Mouse (Mus musculus) subcutaneous adipose tissue, adult 2 months (tissue): Measurements from ENCODE around the gene Relb. TPM values are rescaled to one million over a fixed set of nuclear protein-coding genes. Genes with fewer than 3 reads are reported as not detected.

Experiments used
- polyA plus RNA-seq: library from polyadenylated mRNA; depleted of rRNA; stranded (reverse); fragments of >200 nt; gene quantifications from 2 replicates; pipeline ENCODE4 v1.2.3, GENCODE M21; 2012; ENCODE audit warnings: low replicate concordance; rRNA removed

Relb gene
- 28.9 TPM in 2 replicates for polyA plus RNA-seq

DNA sequence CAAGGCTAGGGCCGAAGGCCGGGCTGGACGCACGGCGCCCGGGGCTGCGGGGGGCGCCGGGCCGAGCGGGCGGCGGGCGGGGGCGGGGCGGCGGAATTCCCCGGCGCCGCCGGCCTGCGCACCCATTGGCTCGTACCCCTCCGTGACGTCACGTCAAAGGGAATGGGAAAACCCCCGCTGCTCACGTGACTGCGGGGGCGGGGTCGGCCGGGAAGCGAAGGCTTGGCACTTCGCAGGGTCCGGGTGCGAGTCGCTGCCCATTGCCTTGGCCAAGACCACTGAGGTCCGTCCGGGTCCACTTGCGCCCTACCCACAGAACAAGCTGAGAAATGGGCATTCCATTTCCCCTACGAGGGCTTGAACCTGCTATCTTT is at the start of gene Relb:
Gene Relb (minus strand): TSS at position 78 of the 374 bp plus-strand sequence.

GRCm38 (mm10) chr7:19677872-19678271 is 48.6 kb upstream of the Relb start, which contains the start of gene Apoc2:
Apoc2 (minus strand) TSS chr7:19677941.

GRCm38 (mm10) chr7:19664955-19665841 is 36.0 kb upstream of the Relb start, which contains the start of gene Clptm1:
Clptm1 (minus strand) TSS chr7:19665033.

DNA sequence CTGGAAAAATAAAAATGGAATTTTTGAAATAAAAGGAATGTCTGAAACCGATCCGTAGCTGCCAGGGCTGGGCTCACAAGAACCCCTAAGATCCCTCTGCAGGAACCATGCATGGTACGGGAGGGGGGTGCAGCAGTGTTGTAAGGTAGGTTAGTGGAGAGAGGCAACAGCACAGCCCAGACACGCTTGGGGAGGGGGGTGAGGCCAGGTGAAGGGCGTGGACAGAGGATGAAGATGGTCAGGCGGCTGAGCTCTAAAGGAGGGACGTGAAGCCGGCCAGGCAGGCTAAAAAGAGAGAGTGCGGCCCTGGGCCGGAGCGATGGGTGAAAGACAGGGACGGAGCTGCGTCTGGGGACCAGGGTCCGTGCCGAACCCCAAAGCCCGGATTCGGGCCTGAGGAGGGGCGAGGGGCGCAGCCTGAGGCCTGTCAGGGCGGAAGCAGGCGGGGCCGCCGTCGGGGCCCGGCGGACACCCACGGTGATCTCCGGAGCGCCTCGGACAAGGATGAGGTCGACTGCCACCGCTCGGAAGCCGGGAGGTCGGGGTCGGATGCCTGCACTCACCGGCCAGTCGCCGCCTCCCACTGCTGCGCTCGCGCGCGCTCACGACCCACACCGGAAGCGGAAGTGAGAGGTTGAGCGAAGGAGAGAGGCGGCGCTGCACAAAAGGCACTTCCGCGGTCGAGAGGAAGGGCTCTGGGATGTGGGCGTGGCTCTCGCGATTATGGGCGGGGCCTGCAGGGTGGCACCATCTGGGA is 25.2 kb downstream of the Relb start, which contains the start of gene Clasrp:
Gene Clasrp (minus strand): TSS at position 638 of the 757 bp plus-strand sequence.

DNA sequence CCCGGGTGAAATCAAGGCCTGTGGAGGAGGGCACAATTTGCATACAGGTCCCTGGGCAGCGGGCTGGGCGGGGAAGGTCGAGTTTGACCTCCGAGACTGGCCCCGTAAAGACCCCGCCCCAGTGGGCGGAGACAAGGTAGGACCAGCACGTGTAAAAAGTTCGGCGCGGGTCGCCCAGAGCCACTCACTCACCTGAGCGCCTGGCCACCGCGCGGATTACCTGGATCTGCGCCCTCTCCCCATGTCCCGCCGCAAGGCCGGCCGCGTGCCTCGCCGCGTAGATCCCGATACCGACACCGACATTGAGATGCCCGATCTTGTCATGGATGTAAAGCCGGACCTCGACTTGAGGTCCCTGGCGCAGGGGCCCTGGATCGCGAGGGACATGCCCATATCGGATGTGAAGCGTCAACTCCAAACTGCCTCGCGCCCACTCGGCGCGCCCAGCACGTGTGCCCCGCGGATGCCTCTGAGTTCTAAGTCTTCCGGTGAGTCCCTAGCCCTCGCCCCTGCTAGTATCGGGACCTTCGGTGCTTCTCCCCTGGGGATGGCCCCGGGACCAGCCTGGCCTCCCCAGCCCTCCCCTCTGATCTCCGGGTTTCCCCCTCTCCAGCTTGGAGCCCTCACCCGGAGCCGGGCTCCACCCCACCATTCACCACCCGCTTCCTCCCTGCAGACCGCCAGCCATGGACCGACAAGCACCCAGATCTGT is 51.9 kb downstream of the Relb start, which contains the start of the genes Zfp296 and Gemin7:
Gene Zfp296 (plus strand): TSS at position 147 of the 712 bp plus-strand sequence.
Gene Gemin7 (minus strand): TSS at position 455 of the 712 bp plus-strand sequence.

GRCm38 (mm10) chr7:19562643-19563410 is 66.4 kb downstream of the Relb start, which contains the start of gene Ppp1r37:
Ppp1r37 (minus strand) TSS chr7:19563076.

Other genes starting within 250 kb of the Relb start
- gene Ercc2, start 247.4 kb downstream of the Relb start, polyA plus RNA-seq: 36.5 and 70.7 TPM in 2 replicates
- gene Klc3, start 225.3 kb downstream of the Relb start, polyA plus RNA-seq: 1.2 and 6.2 TPM in 2 replicates
- gene Ckm, start 224.7 kb downstream of the Relb start, polyA plus RNA-seq: 0.70 and 5.6 TPM in 2 replicates
- 18.5 and 22.2 TPM in 2 replicates for gene Mark4, start 170.6 kb downstream of the Relb start, polyA plus RNA-seq
- 5.4 and 8.9 TPM in 2 replicates for gene Exoc3l2, start 166.1 kb downstream of the Relb start, polyA plus RNA-seq
- gene Bloc1s3, start 121.1 kb downstream of the Relb start, polyA plus RNA-seq: 10.2 and 10.3 TPM in 2 replicates
- gene Trappc6a, start 121.0 kb downstream of the Relb start, polyA plus RNA-seq: 57.2 and 69.0 TPM in 2 replicates
- 0.12 and 0.17 TPM in 2 replicates for gene Nkpd1, start 111.6 kb downstream of the Relb start, polyA plus RNA-seq
- 86.6 and 114 TPM in 2 replicates for gene Ppp1r37, start 66.4 kb downstream of the Relb start, polyA plus RNA-seq
- gene Zfp296, start 52.2 kb downstream of the Relb start, polyA plus RNA-seq: 3.0 and 3.7 TPM in 2 replicates
- 113 and 137 TPM in 2 replicates for gene Gemin7, start 51.8 kb downstream of the Relb start, polyA plus RNA-seq
- gene Clasrp, start 25.0 kb downstream of the Relb start, polyA plus RNA-seq: 61.1 and 124 TPM in 2 replicates
- gene Clptm1, start 35.6 kb upstream of the Relb start, polyA plus RNA-seq: 164 and 172 TPM in 2 replicates
- gene Apoc2, start 48.5 kb upstream of the Relb start, polyA plus RNA-seq: 7.1 and 7.5 TPM in 2 replicates
- 0.23 and 0.77 TPM in 2 replicates for gene Gm44805, start 52.0 kb upstream of the Relb start, polyA plus RNA-seq
- 1.8 and 3.5 TPM in 2 replicates for gene Apoc4, start 52.0 kb upstream of the Relb start, polyA plus RNA-seq
- gene Apoc1, start 63.2 kb upstream of the Relb start, polyA plus RNA-seq: 41.6 and 87.3 TPM in 2 replicates
- 3,005 and 3,861 TPM in 2 replicates for gene Apoe, start 69.8 kb upstream of the Relb start, polyA plus RNA-seq
- 93.4 and 95.3 TPM in 2 replicates for gene Tomm40, start 86.0 kb upstream of the Relb start, polyA plus RNA-seq
- gene Nectin2, start 121.0 kb upstream of the Relb start, polyA plus RNA-seq: 51.4 and 81.3 TPM in 2 replicates
- gene Bcam, start 141.6 kb upstream of the Relb start, polyA plus RNA-seq: 158 and 187 TPM in 2 replicates
- 0.19 and 14.1 TPM in 2 replicates for gene Cblc, start 167.4 kb upstream of the Relb start, polyA plus RNA-seq
- gene Bcl3, start 193.3 kb upstream of the Relb start, polyA plus RNA-seq: 21.1 and 29.7 TPM in 2 replicates
- gene Gm19345, start 222.6 kb upstream of the Relb start, polyA plus RNA-seq: 0.13 TPM in 1 of 2 replicates, not detected in the other
- 0.32 and 0.42 TPM in 2 replicates for gene Ceacam16, start 231.9 kb upstream of the Relb start, polyA plus RNA-seq